Mouse (Mus musculus) heart, adult 2 months (tissue): Measurements from ENCODE around the gene Hes6. TPM values are rescaled to one million over a fixed set of nuclear protein-coding genes. Genes with fewer than 3 reads are reported as not detected.
A peak's percentile ranks its signal among the peaks of the same experiment; 100 is the strongest.

Experiments used
- DNase-seq, 2 experiments: peaks; one replicate each; pipeline ENCODE4 v3.0.0; 2021
- H3K27ac ChIP-seq: fragments of 200-600 bp; 2 replicates; pipeline ENCODE4 v1.8.1; 2022
- H3K27me3 ChIP-seq: fragments of 200-500 bp; 2 replicates; pipeline ENCODE4 v1.6.1; 2012; ENCODE audit warnings: mild to moderate bottlenecking, low read length, inconsistent platforms, mixed read lengths; ENCODE audit not compliant: control insufficient read depth, insufficient read depth
- H3K36me3 ChIP-seq: fragments of 200-500 bp; 2 replicates; pipeline ENCODE4 v1.6.1; 2012; ENCODE audit warnings: low read length, inconsistent platforms; ENCODE audit not compliant: control insufficient read depth, insufficient read depth
- H3K4me1 ChIP-seq: fragments of 200-500 bp; 2 replicates; pipeline ENCODE4 v1.6.1; 2011; ENCODE audit warnings: low read length; ENCODE audit not compliant: control insufficient read depth, insufficient read depth
- H3K4me3 ChIP-seq: fragments of 200-600 bp; 2 replicates; pipeline ENCODE4 v1.8.1; 2022
- H3K79me2 ChIP-seq: fragments of 200-500 bp; replicated peaks from 2 replicates; pipeline ENCODE4 v1.6.1; 2012; ENCODE audit warnings: mild to moderate bottlenecking, inconsistent platforms, low read length, moderate library complexity, mixed read lengths; ENCODE audit not compliant: control insufficient read depth, insufficient read depth
- H3K9ac ChIP-seq: fragments of 200-500 bp; 2 replicates; pipeline ENCODE4 v1.6.1; 2012; ENCODE audit warnings: low read depth, mild to moderate bottlenecking, control low read depth, inconsistent platforms, low read length, mixed read lengths
- CTCF ChIP-seq: fragments of 200-600 bp; IDR thresholded peaks from 2 replicates; pipeline ENCODE4 v1.8.1; 2022; ENCODE audit warnings: antibody characterized with exemption, mild to moderate bottlenecking, moderate library complexity
- EP300 ChIP-seq: fragments of 200-500 bp; IDR thresholded peaks from 2 replicates; pipeline ENCODE4 v1.6.1; 2011; ENCODE audit warnings: low read depth, low read length, control low read depth; ENCODE audit not compliant: insufficient read depth
- POLR2A ChIP-seq: fragments of 200-500 bp; IDR thresholded peaks from 2 replicates; pipeline ENCODE4 v1.6.1; 2011; ENCODE audit warnings: mild to moderate bottlenecking, low read depth, low read length, control low read depth; ENCODE audit not compliant: insufficient read depth
- WGBS: fragments of 180-500 bp; shearing (Covaris S2); methylation state at CpG from one replicate; pipeline ENCODE4 v1.1.7; 2018; 5-methylcytosine and 5-hydroxymethylcytosine counted together
- intact Hi-C: fragments of 180-260 bp; cut with DNase I; formaldehyde crosslinking; loops from one replicate; pipeline ENCODE4 v1.15.1; 2025
- polyA plus RNA-seq: library from polyadenylated mRNA; depleted of rRNA; stranded (reverse); fragments of >200 nt; gene quantifications from 2 replicates; pipeline ENCODE4 v1.2.3, GENCODE M21; 2012
- total RNA-seq, 2 experiments: library from RNA; stranded (reverse); gene quantifications; 2 replicates each; pipeline ENCODE4 v1.2.3; 2021

Hes6 gene
- total and polyA plus RNA-seq, 3 experiments: 17.4 to 25.8 (median 18.2) TPM

DNA sequence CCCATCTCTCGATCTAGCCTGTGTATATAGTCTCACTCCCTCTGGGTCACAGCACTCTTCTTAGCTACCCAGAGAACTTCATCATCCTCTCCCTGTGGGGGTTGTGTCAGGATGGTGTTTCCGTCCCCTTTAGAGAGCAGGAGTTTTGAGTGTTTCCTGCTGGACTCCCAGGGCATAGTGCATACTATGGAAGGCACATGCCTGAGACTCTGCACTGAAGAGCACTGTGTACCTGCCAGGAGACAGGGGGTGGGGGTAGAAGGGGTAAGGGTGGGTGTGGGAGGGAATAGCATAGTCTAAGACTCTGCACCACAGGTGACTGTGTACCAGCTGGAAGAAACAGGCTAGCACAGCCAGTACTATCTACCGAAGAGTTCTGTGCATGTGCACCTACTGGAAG lies 40.5 kb upstream of the Hes6 start:
- TF ChIP-seq EP300 (no peak), CTCF (no peak), POLR2A (no peak)
- no peak overlapping the region for H3K4me3 ChIP-seq
- peaks cover 1% of the 10 kb centered on the region; the same call in 1 of the 2 replicates for H3K36me3 ChIP-seq
- no peaks in the 10 kb centered on the region for H3K27me3 ChIP-seq
- H3K79me2 ChIP-seq: 0 out of 2 replicates have a peak, but pooled peaks cover 2% of the 10 kb centered on the region
- no peak overlapping the region for H3K9ac ChIP-seq
- no peak overlapping the region; the same call in 1 of the 2 replicates for H3K27ac ChIP-seq
- H3K4me1 ChIP-seq: peaks cover 30% of the 10 kb centered on the region
- 66% methylated on average over 3 of the region's 3 CpGs for WGBS
- DNase-seq: no peak
- intact Hi-C loops: no loop called here

DNA sequence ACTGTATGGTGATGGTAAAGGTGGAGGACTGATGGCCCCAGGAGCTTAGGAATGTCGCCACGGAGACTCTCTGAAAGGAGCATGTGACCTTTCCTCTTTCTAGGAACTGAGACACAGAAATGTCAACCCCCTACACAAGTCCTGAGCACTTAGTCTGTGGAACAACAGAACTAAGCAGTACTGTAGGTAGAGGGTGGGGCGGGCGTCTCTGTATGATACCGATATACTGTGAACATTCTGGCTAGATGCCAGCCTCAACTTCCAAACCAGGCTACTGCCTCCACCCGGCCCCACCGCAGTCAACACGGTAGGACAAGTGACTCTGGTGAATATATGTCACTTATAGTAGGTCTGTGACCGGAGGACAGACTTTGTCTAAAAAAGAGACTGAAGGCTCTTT lies 40.1 kb upstream of the Hes6 start:
- Histone ChIP-seq H3K27ac (no peak overlapping the region), H3K9ac (no peak overlapping the region), H3K4me3 (no peak overlapping the region), H3K27me3 (no peaks in the 10 kb centered on the region), H3K36me3 (peaks cover 5% of the 10 kb centered on the region), H3K4me1 (peaks cover 32% of the 10 kb centered on the region), H3K79me2 (0 out of 2 replicates have a peak, but pooled peaks cover 2% of the 10 kb centered on the region)
- intact Hi-C loops: no loop called here
- 71% methylated on average over 9 of the region's 9 CpGs for WGBS
- peak in 1 of 2 experiments; percentile 20 for DNase-seq
- TF ChIP-seq CTCF (no peak), POLR2A (no peak), EP300 (no peak)

DNA sequence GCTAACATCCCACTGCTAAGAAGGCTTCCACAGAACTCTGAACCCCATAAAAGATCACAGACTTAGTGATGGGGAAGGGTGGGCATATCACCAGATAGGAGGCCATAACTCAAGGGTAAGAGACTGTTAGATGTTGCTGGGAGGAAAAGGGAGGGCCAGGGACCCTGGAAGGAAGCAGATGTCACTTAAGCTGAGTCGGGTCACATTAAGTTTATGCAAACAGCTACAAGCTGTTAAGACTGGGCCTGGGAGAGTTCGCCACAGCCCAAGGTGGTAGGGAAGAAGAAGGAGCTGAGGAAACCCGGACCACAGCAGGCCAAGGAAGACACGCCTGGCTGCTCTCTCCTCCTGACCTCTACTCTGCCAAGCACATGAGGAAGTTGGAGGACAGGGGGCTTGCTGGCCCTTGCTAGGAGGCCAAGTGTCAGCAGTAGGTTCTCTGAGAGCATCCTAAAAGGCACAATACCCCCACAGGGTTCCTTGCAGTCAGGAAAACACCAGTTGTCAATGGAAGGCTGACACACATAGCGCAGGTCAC lies 37.8 kb upstream of the Hes6 start:
- no peak for DNase-seq

DNA sequence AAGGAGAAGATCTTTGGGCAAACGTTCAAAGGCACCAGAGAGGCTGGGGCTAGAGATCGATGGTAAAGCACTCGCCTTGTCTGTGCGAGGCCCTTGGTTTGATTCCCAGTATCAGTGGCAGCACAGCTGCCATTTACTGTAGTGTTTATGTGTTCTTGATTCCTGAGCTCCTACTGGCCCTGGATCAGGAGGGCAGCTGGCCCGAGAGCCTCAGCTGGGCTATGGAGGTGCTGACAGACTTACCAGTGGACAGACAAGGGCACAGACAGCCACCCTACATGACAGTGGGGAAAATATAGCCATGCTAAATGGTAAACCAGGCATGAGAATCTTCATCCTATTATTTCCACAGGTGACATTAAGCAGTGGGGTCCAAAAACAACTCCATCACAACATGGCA lies 37.0 kb upstream of the Hes6 start:
- H3K4me1 ChIP-seq: peaks cover 34% of the 10 kb centered on the region
- no peak for TF ChIP-seq CTCF
- TF ChIP-seq EP300: no peak
- no peak for TF ChIP-seq POLR2A
- peak overlapping the region; percentile 36 for H3K27ac ChIP-seq

More for the DNA sequence above, 37.8 kb upstream of the Hes6 start:
- peak overlapping the region; percentile 7; the same call in 1 of the 2 replicates for H3K27ac ChIP-seq
- no peak overlapping the region for H3K4me3 ChIP-seq
- WGBS: 61% methylated on average over 5 of the region's 5 CpGs
- H3K36me3 ChIP-seq: peaks cover 12% of the 10 kb centered on the region
- H3K9ac ChIP-seq: no peak overlapping the region
- peaks cover 31% of the 10 kb centered on the region for H3K4me1 ChIP-seq
- no peaks in the 10 kb centered on the region for H3K27me3 ChIP-seq
- 0 out of 2 replicates have a peak, but pooled peaks cover 2% of the 10 kb centered on the region for H3K79me2 ChIP-seq
- no peak for TF ChIP-seq CTCF
- TF ChIP-seq EP300: no peak
- TF ChIP-seq POLR2A: no peak
- intact Hi-C loops: no loop called here

DNA sequence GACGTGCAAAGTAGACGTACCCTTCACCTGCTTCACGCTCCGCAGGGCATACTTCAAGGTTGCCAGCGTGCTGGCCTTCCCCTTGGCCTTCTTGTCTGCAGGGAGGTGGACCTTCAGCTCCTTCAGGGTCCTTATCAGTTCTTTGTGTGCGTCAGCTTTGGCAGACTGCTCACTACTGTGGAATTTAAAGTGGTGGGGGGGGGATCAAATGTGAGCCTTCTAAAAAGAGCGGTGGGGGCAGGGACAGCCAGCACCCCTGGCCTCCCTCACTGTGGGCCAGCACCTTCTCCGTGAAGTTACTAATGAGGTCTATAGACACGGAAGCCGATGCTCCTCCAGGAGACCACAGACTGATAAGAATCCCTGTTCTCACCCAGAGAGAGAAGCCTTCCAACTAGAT lies 34.9 kb upstream of the Hes6 start:
- H3K4me1 ChIP-seq: peaks cover 32% of the 10 kb centered on the region
- H3K36me3 ChIP-seq: peaks cover 18% of the 10 kb centered on the region
- 48% methylated on average over 10 of the region's 10 CpGs for WGBS
- TF ChIP-seq EP300: 0 out of 2 replicates have a peak, but pooled peaks have one; percentile 18
- TF ChIP-seq POLR2A: no peak
- no peak for TF ChIP-seq CTCF
- H3K27me3 ChIP-seq: no peaks in the 10 kb centered on the region
- DNase-seq: no peak
- H3K4me3 ChIP-seq: no peak overlapping the region
- no peak overlapping the region for H3K9ac ChIP-seq
- intact Hi-C loops: no loop called here
- no peaks in the 10 kb centered on the region for H3K79me2 ChIP-seq
- H3K27ac ChIP-seq: peak overlapping the region; percentile 41

More for the DNA sequence above, 37.0 kb upstream of the Hes6 start:
- 66% methylated on average over 5 of the region's 5 CpGs for WGBS
- intact Hi-C loops: no loop called here
- Histone ChIP-seq H3K27me3 (no peaks in the 10 kb centered on the region), H3K4me3 (no peak overlapping the region), H3K9ac (no peak overlapping the region), H3K79me2 (0 out of 2 replicates have a peak, but pooled peaks cover 2% of the 10 kb centered on the region), H3K36me3 (peaks cover 12% of the 10 kb centered on the region)
- DNase-seq: peak in 1 of 2 experiments; percentile 40

DNA sequence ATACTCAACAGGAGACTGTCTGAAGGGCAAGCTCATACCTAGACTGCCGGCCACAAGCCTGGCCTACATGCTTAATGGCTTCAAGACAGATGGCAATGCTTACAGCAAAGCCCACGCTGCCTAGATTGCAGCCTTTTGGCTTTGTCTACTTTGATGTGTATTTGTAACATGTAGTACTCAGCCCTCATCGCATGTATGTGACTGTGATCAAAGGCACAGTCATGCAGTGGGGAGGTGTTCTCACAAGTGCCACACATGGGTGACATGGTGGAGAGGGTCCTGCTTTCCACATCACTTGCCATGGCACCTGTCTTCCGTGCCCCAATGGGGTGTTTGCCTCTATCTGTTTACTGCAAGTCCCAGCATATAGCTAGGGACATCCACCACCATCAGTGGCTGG lies 32.7 kb upstream of the Hes6 start:
- H3K27ac ChIP-seq: peak overlapping the region; percentile 83
- no peak for TF ChIP-seq POLR2A
- TF ChIP-seq CTCF: no peak
- no peak for TF ChIP-seq EP300
- peak overlapping the region; percentile 32 for H3K9ac ChIP-seq
- peaks cover 18% of the 10 kb centered on the region for H3K36me3 ChIP-seq
- no peak overlapping the region for H3K4me3 ChIP-seq
- H3K4me1 ChIP-seq: peaks cover 25% of the 10 kb centered on the region
- WGBS: 60% methylated on average over 4 of the region's 4 CpGs
- intact Hi-C loops: no loop called here
- no peaks in the 10 kb centered on the region for H3K79me2 ChIP-seq
- DNase-seq: no peak
- no peaks in the 10 kb centered on the region for H3K27me3 ChIP-seq
